Mouse (Mus musculus) forebrain, embryonic 16.5 days (tissue): ENCODE data around the gene Klhl22. TPM values are rescaled to one million over a fixed set of nuclear protein-coding genes. Genes with fewer than 3 reads are reported as not detected.

ENCODE experiments used
- ATAC-seq: fragments of 200-750 bp; cut with Nextera tagmentation; 2 replicates; pipeline ENCODE4 v1.8.0; 2017; ENCODE audit warnings: mild to moderate bottlenecking, moderate library complexity
- H3K27ac ChIP-seq: fragments of 300-500 bp; sonication (generic); 2 replicates; pipeline ENCODE4 v1.5.1; 2014; ENCODE audit warnings: low read length, control low read depth
- H3K27me3 ChIP-seq: fragments of 300-500 bp; sonication (generic); replicated peaks from 2 replicates; pipeline ENCODE4 v1.6.1; 2014; ENCODE audit warnings: low read length; ENCODE audit not compliant: control insufficient read depth, insufficient read depth
- H3K36me3 ChIP-seq: fragments of 300-500 bp; sonication (generic); 2 replicates; pipeline ENCODE4 v1.6.1; 2014; ENCODE audit not compliant: control insufficient read depth, insufficient read depth
- H3K4me1 ChIP-seq: fragments of 300-500 bp; sonication (generic); replicated peaks from 2 replicates; pipeline ENCODE4 v1.6.1; 2014; ENCODE audit warnings: low read length; ENCODE audit not compliant: control insufficient read depth, insufficient read depth
- H3K4me2 ChIP-seq: fragments of 300-500 bp; sonication (generic); 2 replicates; pipeline ENCODE4 v1.6.1; 2014; ENCODE audit warnings: mild to moderate bottlenecking, low read length, control low read depth
- H3K4me3 ChIP-seq: fragments of 300-500 bp; sonication (generic); replicated peaks from 2 replicates; pipeline ENCODE4 v1.5.1; 2014; ENCODE audit warnings: mild to moderate bottlenecking, low read length, control low read depth
- H3K9ac ChIP-seq: fragments of 300-500 bp; sonication (generic); replicated peaks from 2 replicates; pipeline ENCODE4 v1.6.1; 2014; ENCODE audit warnings: low read depth, low read length, control low read depth
- H3K9me3 ChIP-seq: fragments of 300-500 bp; sonication (generic); 2 replicates; pipeline ENCODE4 v1.6.1; 2016; ENCODE audit warnings: low read length; ENCODE audit not compliant: control insufficient read depth
- WGBS: fragments of 180-500 bp; shearing (Covaris S2); extraction: QIAGEN DNeasy Blood & Tissue Kit; methylation state at CpG from one replicate; pipeline ENCODE4 v1.1.7; 2014; 5-methylcytosine and 5-hydroxymethylcytosine counted together
- polyA plus RNA-seq: library from polyadenylated mRNA; unstranded; fragments of >200 nt; fragmentation: Nextera tagmentation; extraction: Ambion mirVana; gene quantifications from 2 replicates; pipeline ENCODE4 v1.2.1, GENCODE M21; 2015

Gene Klhl22
- polyA plus RNA-seq, 1 experiment from 2014 or later, result 89.5 TPM

- H3K27ac ChIP-seq, result no peak overlapping the region
- H3K9me3 ChIP-seq, result no peaks in the 10 kb centered on the region
- ATAC-seq, result no peak
- no peak overlapping the region for H3K9ac ChIP-seq
- no peak overlapping the region for H3K4me3 ChIP-seq
- H3K4me2 ChIP-seq, result no peak overlapping the region
- WGBS, result 83% methylated on average over 2 of the region's 2 CpGs
- H3K27me3 ChIP-seq, result no peaks in the 10 kb centered on the region; the same call in 1 of the 2 replicates
- no peaks in the 10 kb centered on the region for H3K4me1 ChIP-seq
- no peaks in the 10 kb centered on the region for H3K36me3 ChIP-seq
Observed at GRCm38 (mm10) chr16:17745067-17745466, 14.4 kb upstream of the Klhl22 start.

GRCm38 (mm10) chr16:17753001-17753400 is 6.4 kb upstream of the Klhl22 start:
- 36% methylated on average over 3 of the region's 3 CpGs for WGBS
- Histone ChIP-seq H3K27ac (no peak overlapping the region), H3K4me2 (no peak overlapping the region), H3K9ac (no peak overlapping the region), H3K9me3 (no peaks in the 10 kb centered on the region), H3K4me1 (no peaks in the 10 kb centered on the region), H3K27me3 (no peaks in the 10 kb centered on the region), H3K4me3 (no peak overlapping the region), H3K36me3 (no peaks in the 10 kb centered on the region)
- ATAC-seq, result no peak

GRCm38 (mm10) chr16:17753686-17754085 is 5.7 kb upstream of the Klhl22 start:
- WGBS, result 45% methylated on average over 1 of the region's 1 CpGs
- H3K27ac ChIP-seq, result no peak overlapping the region
- no peaks in the 10 kb centered on the region for H3K27me3 ChIP-seq
- no peak for ATAC-seq
- H3K9ac ChIP-seq, result no peak overlapping the region
- no peak overlapping the region for H3K4me3 ChIP-seq
- no peaks in the 10 kb centered on the region for H3K9me3 ChIP-seq
- peaks cover 1% of the 10 kb centered on the region for H3K4me1 ChIP-seq
- H3K36me3 ChIP-seq, result no peaks in the 10 kb centered on the region
- H3K4me2 ChIP-seq, result no peak overlapping the region

GRCm38 (mm10) chr16:17757756-17758155 is 1.7 kb upstream of the Klhl22 start:
- H3K36me3 ChIP-seq, result no peaks in the 10 kb centered on the region

GRCm38 (mm10) chr16:17758902-17759301 is 516 bp upstream of the Klhl22 start:
- Histone ChIP-seq H3K4me3 (peak overlapping the region; percentile 84), H3K27ac (0 out of 2 replicates have a peak overlapping the region, but pooled peaks have one; percentile 2), H3K9me3 (no peaks in the 10 kb centered on the region), H3K4me1 (peaks cover 26% of the 10 kb centered on the region), H3K27me3 (no peaks in the 10 kb centered on the region), H3K36me3 (no peaks in the 10 kb centered on the region), H3K9ac (peak overlapping the region; percentile 92), H3K4me2 (peak overlapping the region; percentile 89)
- WGBS, result 51% methylated on average over 9 of the region's 9 CpGs
- ATAC-seq, result no peak; the same call in 1 of the 2 replicates

More at GRCm38 (mm10) chr16:17757756-17758155, 1.7 kb upstream of the Klhl22 start:
- no peak for ATAC-seq
- H3K4me2 ChIP-seq, result no peak overlapping the region
- H3K4me1 ChIP-seq, result peaks cover 26% of the 10 kb centered on the region
- H3K27ac ChIP-seq, result no peak overlapping the region
- WGBS, result 80% methylated on average over 1 of the region's 1 CpGs
- H3K4me3 ChIP-seq, result no peak overlapping the region
- no peak overlapping the region for H3K9ac ChIP-seq
- H3K27me3 ChIP-seq, result no peaks in the 10 kb centered on the region
- no peaks in the 10 kb centered on the region for H3K9me3 ChIP-seq

- Histone ChIP-seq H3K4me1 (peaks cover 26% of the 10 kb centered on the region), H3K36me3 (no peaks in the 10 kb centered on the region), H3K27me3 (no peaks in the 10 kb centered on the region), H3K4me2 (peak overlapping the region; percentile 89), H3K27ac (peak overlapping the region; percentile 16; the same call in 1 of the 2 replicates), H3K9ac (peak overlapping the region; percentile 92), H3K9me3 (no peaks in the 10 kb centered on the region), H3K4me3 (peak overlapping the region; percentile 84)
- WGBS, result under 1% methylated on average over 54 of the region's 54 CpGs
- no peak; the same call in none of the 2 replicates for ATAC-seq
Observed at GRCm38 (mm10) chr16:17759813-17760321, 449 bp downstream of the Klhl22 start.

- no peaks in the 10 kb centered on the region for H3K27me3 ChIP-seq
- ATAC-seq, result no peak
- no peak overlapping the region; the same call in 1 of the 2 replicates for H3K9ac ChIP-seq
- H3K9me3 ChIP-seq, result no peaks in the 10 kb centered on the region
- no peak overlapping the region for H3K27ac ChIP-seq
- peak overlapping the region; percentile 89 for H3K4me2 ChIP-seq
- peaks cover 26% of the 10 kb centered on the region for H3K4me1 ChIP-seq
- 42% methylated on average over 8 of the region's 8 CpGs for WGBS
- no peaks in the 10 kb centered on the region for H3K36me3 ChIP-seq
- peak overlapping the region; percentile 84 for H3K4me3 ChIP-seq
Observed at GRCm38 (mm10) chr16:17760657-17761056, 1.2 kb downstream of the Klhl22 start.

- Histone ChIP-seq H3K4me3 (no peak overlapping the region), H3K4me1 (peaks cover 26% of the 10 kb centered on the region), H3K4me2 (peak overlapping the region; percentile 89; the same call in 1 of the 2 replicates), H3K27ac (no peak overlapping the region), H3K9ac (no peak overlapping the region), H3K36me3 (no peaks in the 10 kb centered on the region), H3K27me3 (no peaks in the 10 kb centered on the region), H3K9me3 (no peaks in the 10 kb centered on the region)
- 52% methylated on average over 1 of the region's 1 CpGs for WGBS
- no peak for ATAC-seq
Observed at GRCm38 (mm10) chr16:17761074-17761473, 1.7 kb downstream of the Klhl22 start.

- H3K27me3 ChIP-seq, result no peaks in the 10 kb centered on the region
- H3K36me3 ChIP-seq, result peaks cover 13% of the 10 kb centered on the region; the same call in 1 of the 2 replicates
- H3K4me2 ChIP-seq, result no peak overlapping the region
- H3K9ac ChIP-seq, result no peak overlapping the region
- H3K4me3 ChIP-seq, result no peak overlapping the region
- no peaks in the 10 kb centered on the region for H3K9me3 ChIP-seq
- H3K4me1 ChIP-seq, result peaks cover 22% of the 10 kb centered on the region
- 90% methylated on average over 4 of the region's 4 CpGs for WGBS
- no peak for ATAC-seq
- H3K27ac ChIP-seq, result no peak overlapping the region
Observed at GRCm38 (mm10) chr16:17764108-17764511, 4.7 kb downstream of the Klhl22 start.
